Mouse (Mus musculus): Measurements from ENCODE around the gene Esrrg. TPM values are rescaled to one million over a fixed set of nuclear protein-coding genes. Genes with fewer than 3 reads are reported as not detected.

Esrrg gene
- polyA plus RNA-seq, 1 experiment: not detected

DNA sequence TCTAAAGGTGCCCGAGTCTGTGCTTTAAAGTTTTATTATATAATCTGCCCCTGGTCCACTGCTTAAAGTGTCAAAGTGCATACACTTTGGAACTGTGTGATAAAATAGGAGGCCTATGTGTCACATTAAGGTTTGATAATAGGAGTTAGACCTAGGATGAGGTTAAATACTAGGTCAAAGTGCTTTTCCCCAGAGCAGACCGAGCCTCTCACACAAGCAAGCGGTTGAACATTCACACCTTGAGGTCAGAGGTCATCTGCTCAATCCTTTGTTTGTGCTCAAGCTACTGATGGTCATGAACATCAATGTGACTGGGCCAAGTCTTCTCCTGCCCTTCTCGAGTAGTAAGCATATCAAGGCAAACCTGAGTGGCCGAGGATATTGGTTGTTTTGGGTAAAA lies 218.3 kb downstream of the Esrrg start:
- Histone ChIP-seq H3K4me3 (replicated peaks) (no peak overlapping the region), H3K9me3 (peaks cover 68% of the 10 kb centered on the region), H3K27me3 (replicated peaks) (no peaks in the 10 kb centered on the region), H3K36me3 (replicated peaks; ENCODE audit: low read length) (no peaks in the 10 kb centered on the region), H3K4me1 (no peaks in the 10 kb centered on the region)
- TF ChIP-seq GATA1 (IDR thresholded peaks at IDR 0.05; ENCODE audit: borderline replicate concordance, low read length) (no peak), FLI1 (IDR thresholded peaks at IDR 0.05; ENCODE audit: low read length) (no peak)

DNA sequence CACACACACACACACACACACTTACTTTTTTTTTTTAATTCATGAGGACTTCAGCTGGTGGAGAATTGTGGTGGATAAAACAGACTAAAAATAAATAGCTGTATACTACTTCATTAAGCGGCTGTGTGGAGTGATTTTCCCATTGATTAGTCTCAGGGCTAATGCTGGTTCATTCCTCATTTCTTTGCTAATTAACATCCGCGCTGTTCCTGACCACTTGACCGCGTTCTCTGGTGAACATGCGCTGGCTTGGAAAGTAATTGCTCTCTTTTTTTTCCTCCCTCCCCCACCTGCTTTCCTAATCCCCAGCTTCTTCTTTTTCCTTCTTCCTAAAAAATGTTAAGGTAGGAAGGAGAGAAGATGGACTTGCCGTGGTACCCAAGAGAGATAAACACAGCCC lies 222.3 kb downstream of the Esrrg start:
- TF ChIP-seq GATA1 (IDR thresholded peaks at IDR 0.05; ENCODE audit: borderline replicate concordance, low read length): no peak
- TF ChIP-seq FLI1 (IDR thresholded peaks at IDR 0.05; ENCODE audit: low read length): no peak
- Histone ChIP-seq H3K9me3 (peaks cover 46% of the 10 kb centered on the region), H3K27me3 (replicated peaks) (no peaks in the 10 kb centered on the region), H3K4me3 (replicated peaks) (no peak overlapping the region), H3K4me1 (no peaks in the 10 kb centered on the region), H3K36me3 (replicated peaks; ENCODE audit: low read length) (no peaks in the 10 kb centered on the region)

DNA sequence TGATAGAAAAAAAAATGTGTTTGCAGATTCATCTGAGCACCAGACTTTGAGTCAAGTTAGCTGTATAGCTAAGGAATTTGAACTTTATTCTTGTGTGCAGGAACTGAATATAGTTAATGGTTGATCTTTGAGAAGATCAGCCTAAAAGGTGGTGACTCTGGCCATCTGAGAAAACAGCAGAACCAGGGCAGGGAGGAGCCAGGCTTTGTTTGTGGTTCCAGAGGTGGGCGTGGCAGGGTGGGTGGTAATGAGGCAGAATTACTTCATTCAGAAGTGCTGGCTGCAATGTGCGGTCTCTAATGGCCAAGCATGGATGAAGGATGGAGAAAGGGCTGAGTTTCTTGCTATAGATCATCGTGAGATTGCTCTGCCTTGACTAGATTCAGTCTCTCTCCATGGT lies 224.3 kb downstream of the Esrrg start:
- Histone ChIP-seq H3K9me3 (peaks cover 43% of the 10 kb centered on the region), H3K4me1 (no peaks in the 10 kb centered on the region), H3K36me3 (replicated peaks; ENCODE audit: low read length) (no peaks in the 10 kb centered on the region), H3K27me3 (replicated peaks) (no peaks in the 10 kb centered on the region), H3K4me3 (replicated peaks) (no peak overlapping the region)
- no peak for TF ChIP-seq GATA1 (IDR thresholded peaks at IDR 0.05; ENCODE audit: borderline replicate concordance, low read length)
- TF ChIP-seq FLI1 (IDR thresholded peaks at IDR 0.05; ENCODE audit: low read length): no peak

DNA sequence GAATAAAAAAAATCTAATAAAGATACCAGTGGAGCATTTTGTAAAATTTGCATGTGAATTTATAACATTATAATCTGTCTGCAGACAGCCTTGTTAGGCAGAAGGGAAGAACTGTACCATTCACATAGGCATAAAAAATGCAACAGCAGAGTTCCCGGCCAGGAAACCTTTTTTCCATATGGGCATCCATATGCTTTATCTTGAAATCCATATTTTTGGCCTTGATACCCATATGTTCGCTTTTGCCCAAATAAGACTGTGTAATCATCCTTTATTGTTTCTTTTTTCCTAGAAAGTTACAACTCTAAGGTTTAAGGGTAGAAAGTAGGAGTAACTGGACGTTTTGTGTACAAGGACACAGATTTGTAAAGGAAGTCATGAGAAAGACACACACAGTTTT lies 226.0 kb downstream of the Esrrg start:
- no peak overlapping the region for H3K4me3 ChIP-seq (replicated peaks)
- H3K27me3 ChIP-seq (replicated peaks): no peaks in the 10 kb centered on the region
- H3K36me3 ChIP-seq (replicated peaks; ENCODE audit: low read length): no peaks in the 10 kb centered on the region
- TF ChIP-seq GATA1 (IDR thresholded peaks at IDR 0.05; ENCODE audit: borderline replicate concordance, low read length) (no peak), FLI1 (IDR thresholded peaks at IDR 0.05; ENCODE audit: low read length) (no peak)
- no peaks in the 10 kb centered on the region for H3K4me1 ChIP-seq
- peaks cover 51% of the 10 kb centered on the region for H3K9me3 ChIP-seq

DNA sequence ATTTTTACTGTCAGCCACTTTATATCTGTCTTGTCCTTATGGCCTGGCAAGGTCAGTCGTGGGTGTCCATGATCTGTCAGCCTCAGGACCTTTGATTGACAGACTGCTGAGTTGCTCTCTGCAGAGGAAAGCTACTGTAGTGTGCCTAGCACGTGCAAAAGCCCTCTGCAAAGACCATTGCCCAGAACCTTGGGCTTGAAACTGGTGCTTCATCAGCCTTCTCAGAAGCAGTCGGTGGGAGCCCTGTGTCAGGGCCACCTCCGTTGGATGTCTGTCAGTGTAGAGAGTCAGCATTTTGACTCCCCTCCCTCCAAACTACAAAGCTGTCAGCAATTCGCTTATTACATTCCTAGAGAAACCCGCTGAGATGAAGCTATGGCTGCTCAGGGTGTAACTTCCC lies 227.8 kb downstream of the Esrrg start:
- H3K4me1 ChIP-seq: no peaks in the 10 kb centered on the region
- no peaks in the 10 kb centered on the region for H3K27me3 ChIP-seq (replicated peaks)
- TF ChIP-seq FLI1 (IDR thresholded peaks at IDR 0.05; ENCODE audit: low read length) (no peak), GATA1 (IDR thresholded peaks at IDR 0.05; ENCODE audit: borderline replicate concordance, low read length) (no peak)
- peaks cover 50% of the 10 kb centered on the region for H3K9me3 ChIP-seq
- no peaks in the 10 kb centered on the region for H3K36me3 ChIP-seq (replicated peaks; ENCODE audit: low read length)
- no peak overlapping the region for H3K4me3 ChIP-seq (replicated peaks)

DNA sequence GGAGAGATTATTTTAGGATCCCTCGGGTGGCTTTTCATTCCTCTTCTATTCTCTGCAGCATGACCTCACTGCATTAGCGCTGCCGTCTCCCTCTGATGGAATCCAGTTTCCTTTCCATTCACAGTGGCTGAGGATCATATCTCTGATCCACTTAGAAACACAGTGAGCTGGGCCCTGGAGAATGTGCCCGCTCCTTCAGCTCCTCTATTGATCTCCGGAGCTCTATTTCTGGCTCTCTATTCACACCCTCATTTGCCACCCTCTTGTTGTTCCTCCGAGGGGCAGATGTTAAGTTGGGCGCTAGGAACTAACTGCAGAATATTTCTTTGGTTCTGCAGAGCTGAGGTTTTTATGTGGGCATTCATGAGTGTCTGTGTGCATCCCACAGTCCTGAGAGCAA lies 228.3 kb downstream of the Esrrg start:
- H3K9me3 ChIP-seq: peaks cover 52% of the 10 kb centered on the region
- no peak overlapping the region for H3K4me3 ChIP-seq (replicated peaks)
- no peaks in the 10 kb centered on the region for H3K36me3 ChIP-seq (replicated peaks; ENCODE audit: low read length)
- no peak for TF ChIP-seq FLI1 (IDR thresholded peaks at IDR 0.05; ENCODE audit: low read length)
- no peak for TF ChIP-seq GATA1 (IDR thresholded peaks at IDR 0.05; ENCODE audit: borderline replicate concordance, low read length)
- no peaks in the 10 kb centered on the region for H3K4me1 ChIP-seq
- H3K27me3 ChIP-seq (replicated peaks): no peaks in the 10 kb centered on the region

DNA sequence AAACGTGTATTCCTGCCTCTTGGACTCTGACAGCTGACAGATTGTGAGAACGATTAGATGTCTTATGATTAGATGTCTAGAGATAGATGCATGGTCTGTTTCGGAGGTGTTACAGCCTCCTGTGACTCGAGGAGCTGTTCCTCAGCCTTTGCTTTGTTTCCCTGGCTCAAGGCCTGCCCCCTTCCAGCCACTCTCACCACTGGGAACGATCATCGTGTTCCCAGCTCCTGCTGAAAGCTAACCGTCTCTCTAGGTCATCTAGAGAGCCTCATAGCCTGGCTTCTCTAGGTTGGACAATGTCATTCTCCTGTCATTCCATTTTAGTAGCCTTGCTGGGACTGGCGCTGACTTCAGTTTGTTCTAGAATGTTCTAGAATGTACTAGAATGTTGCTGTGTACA lies 233.0 kb downstream of the Esrrg start:
- TF ChIP-seq GATA1 (IDR thresholded peaks at IDR 0.05; ENCODE audit: borderline replicate concordance, low read length) (no peak), FLI1 (IDR thresholded peaks at IDR 0.05; ENCODE audit: low read length) (no peak)
- H3K9me3 ChIP-seq: peaks cover 49% of the 10 kb centered on the region
- H3K4me1 ChIP-seq: no peaks in the 10 kb centered on the region
- no peaks in the 10 kb centered on the region for H3K27me3 ChIP-seq (replicated peaks)
- no peaks in the 10 kb centered on the region for H3K36me3 ChIP-seq (replicated peaks; ENCODE audit: low read length)
- H3K4me3 ChIP-seq (replicated peaks): no peak overlapping the region

DNA sequence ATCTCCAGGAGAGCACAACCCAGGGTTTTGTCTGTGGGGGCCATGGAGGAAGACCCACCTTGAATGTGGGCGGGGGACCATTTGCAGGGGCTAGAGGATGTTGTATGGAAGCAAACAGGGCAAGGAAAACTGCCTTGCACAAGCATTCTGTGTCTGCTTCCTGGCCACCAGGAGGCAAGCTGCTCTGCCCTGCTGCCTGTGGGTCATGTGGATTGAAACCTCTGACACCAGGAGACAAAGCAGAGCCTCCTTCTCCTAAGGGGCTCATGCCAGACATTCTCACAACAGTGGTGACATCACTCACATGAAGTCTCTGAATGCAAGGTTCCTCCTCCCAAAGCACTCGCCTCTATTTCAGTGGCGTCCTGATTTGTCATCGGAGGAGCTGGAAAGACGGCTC lies 234.1 kb downstream of the Esrrg start:
- Histone ChIP-seq H3K36me3 (replicated peaks; ENCODE audit: low read length) (no peaks in the 10 kb centered on the region), H3K27me3 (replicated peaks) (no peaks in the 10 kb centered on the region), H3K9me3 (peaks cover 49% of the 10 kb centered on the region), H3K4me1 (no peaks in the 10 kb centered on the region), H3K4me3 (replicated peaks) (no peak overlapping the region)
- TF ChIP-seq GATA1 (IDR thresholded peaks at IDR 0.05; ENCODE audit: borderline replicate concordance, low read length) (no peak), FLI1 (IDR thresholded peaks at IDR 0.05; ENCODE audit: low read length) (no peak)

DNA sequence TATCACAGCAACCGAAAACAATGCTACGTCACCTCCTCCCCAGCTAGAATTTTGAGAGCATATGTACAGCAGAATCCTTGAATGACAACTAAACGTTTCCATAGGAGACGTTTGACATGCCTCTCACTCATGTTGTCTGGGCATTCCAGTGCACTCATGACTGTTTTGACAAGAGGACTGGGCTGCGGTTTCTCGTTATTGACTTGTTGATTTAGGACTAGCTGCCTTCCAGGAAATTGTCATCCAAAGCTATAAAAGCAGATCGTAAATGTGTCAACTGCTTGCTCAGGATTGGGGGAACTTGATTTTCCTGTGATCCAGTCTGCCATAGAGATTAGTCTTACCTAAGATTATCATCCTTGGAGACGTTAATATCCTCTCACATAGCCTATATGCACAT lies 245.6 kb downstream of the Esrrg start:
- TF ChIP-seq GATA1 (IDR thresholded peaks at IDR 0.05; ENCODE audit: borderline replicate concordance, low read length) (no peak), FLI1 (IDR thresholded peaks at IDR 0.05; ENCODE audit: low read length) (no peak)
- H3K4me1 ChIP-seq: no peaks in the 10 kb centered on the region
- H3K27me3 ChIP-seq (replicated peaks): no peaks in the 10 kb centered on the region
- no peak overlapping the region for H3K4me3 ChIP-seq (replicated peaks)
- no peaks in the 10 kb centered on the region for H3K36me3 ChIP-seq (replicated peaks; ENCODE audit: low read length)
- H3K9me3 ChIP-seq: peaks cover 13% of the 10 kb centered on the region

DNA sequence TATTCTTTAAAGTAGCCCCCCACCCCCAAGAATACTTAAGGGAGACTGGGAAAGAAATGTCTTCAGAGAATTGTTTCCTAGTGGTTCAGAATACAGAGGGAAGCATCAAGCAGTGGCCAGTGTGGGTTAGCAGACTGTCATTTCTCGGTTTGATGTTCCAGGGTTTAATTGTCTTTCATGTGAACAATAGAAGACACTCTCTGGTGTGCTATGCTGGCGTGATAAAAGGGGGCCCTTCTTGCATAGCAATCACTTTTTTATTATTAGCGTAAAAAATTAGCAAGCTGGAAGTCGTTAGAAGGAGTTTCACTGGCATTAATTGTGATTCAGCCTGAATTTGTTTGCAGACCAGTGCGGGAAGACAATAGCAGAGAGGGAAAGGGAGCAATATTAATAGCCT lies 253.7 kb downstream of the Esrrg start:
- Histone ChIP-seq H3K9me3 (peaks cover 57% of the 10 kb centered on the region), H3K27me3 (replicated peaks) (no peaks in the 10 kb centered on the region), H3K4me3 (replicated peaks) (no peak overlapping the region), H3K4me1 (no peaks in the 10 kb centered on the region), H3K36me3 (replicated peaks; ENCODE audit: low read length) (no peaks in the 10 kb centered on the region)
- TF ChIP-seq FLI1 (IDR thresholded peaks at IDR 0.05; ENCODE audit: low read length) (no peak), GATA1 (IDR thresholded peaks at IDR 0.05; ENCODE audit: borderline replicate concordance, low read length) (no peak)

DNA sequence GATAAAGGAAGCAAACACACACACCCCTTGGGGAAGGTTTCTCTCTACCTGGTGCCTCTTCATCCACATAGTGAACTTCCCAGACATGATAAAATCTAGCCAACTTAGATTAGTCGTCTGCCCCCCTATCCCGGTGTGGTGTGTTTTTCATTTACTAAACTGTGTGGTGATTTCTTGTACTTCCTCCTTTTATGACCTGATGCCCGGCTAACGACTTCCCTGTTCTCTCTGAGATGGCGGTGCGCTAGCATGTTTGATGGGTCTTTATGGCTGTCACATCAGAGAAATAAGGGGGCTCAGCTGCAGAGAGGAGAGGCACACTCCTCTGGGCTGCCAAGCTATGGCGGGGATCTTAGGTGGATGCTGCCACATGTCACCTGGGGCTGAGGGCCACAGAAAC lies 259.8 kb downstream of the Esrrg start:
- H3K27me3 ChIP-seq (replicated peaks): no peaks in the 10 kb centered on the region
- no peaks in the 10 kb centered on the region for H3K36me3 ChIP-seq (replicated peaks; ENCODE audit: low read length)
- peaks cover 31% of the 10 kb centered on the region for H3K9me3 ChIP-seq
- no peaks in the 10 kb centered on the region for H3K4me1 ChIP-seq
- H3K4me3 ChIP-seq (replicated peaks): no peak overlapping the region
- TF ChIP-seq GATA1 (IDR thresholded peaks at IDR 0.05; ENCODE audit: borderline replicate concordance, low read length): no peak
- TF ChIP-seq FLI1 (IDR thresholded peaks at IDR 0.05; ENCODE audit: low read length): no peak

All from megakaryocyte, embryonic 14.5 days (primary cell).